Mouse (Mus musculus) T-helper 17 cell (primary cell): Measurements from ENCODE around the gene Erich3.

Source experiments
- in situ Hi-C, 2 experiments: fragments of 300-600 bp; cut with MboI, MseI; formaldehyde crosslinking; loops; 1 replicate in 1 of 2; 2 replicates in 1 of 2; pipeline ENCODE4 v1.15.1; 2025; ENCODE audit warnings: high pct_unique_total_duplicates in 2 of 2

The Erich3 gene

GRCm38 (mm10) chr3:154766321-154766720 is 102.7 kb downstream of the Erich3 start:
- in situ Hi-C loops: no loop called here

- in situ Hi-C loops: no loop called here
Measured at GRCm38 (mm10) chr3:154771651-154772050, 108.0 kb downstream of the Erich3 start.

- in situ Hi-C loops: no loop called here
Measured at GRCm38 (mm10) chr3:154778836-154779595, 115.4 kb downstream of the Erich3 start.

- in situ Hi-C loops: no loop called here
Measured at GRCm38 (mm10) chr3:154786354-154786753, 122.7 kb downstream of the Erich3 start.

GRCm38 (mm10) chr3:154787611-154788010 is 124.0 kb downstream of the Erich3 start:
- in situ Hi-C loops: no loop called here

GRCm38 (mm10) chr3:154793571-154793970 is 129.9 kb downstream of the Erich3 start:
- in situ Hi-C loops: no loop called here

- in situ Hi-C loops: no loop called here
Measured at GRCm38 (mm10) chr3:154798806-154799205, 135.1 kb downstream of the Erich3 start.

GRCm38 (mm10) chr3:154800454-154800853 is 136.8 kb downstream of the Erich3 start:
- in situ Hi-C loops: loop anchor here in 1 of 2 experiments (10.0 kb wide), 1 partner anchor 786 kb away; no protein-coding TSS in a partner anchor

- in situ Hi-C loops: loop anchor here in 1 of 2 experiments (10.0 kb wide), 1 partner anchor 786 kb away; no protein-coding TSS in a partner anchor
Measured at GRCm38 (mm10) chr3:154800888-154801429, 137.3 kb downstream of the Erich3 start.

- in situ Hi-C loops: loop anchor here in 1 of 2 experiments (10.0 kb wide), 1 partner anchor 792 kb away; no protein-coding TSS in a partner anchor
Measured at GRCm38 (mm10) chr3:154806626-154807025, 143.0 kb downstream of the Erich3 start.

- in situ Hi-C loops: no loop called here
Measured at GRCm38 (mm10) chr3:154810273-154810870, 146.7 kb downstream of the Erich3 start.

GRCm38 (mm10) chr3:154811281-154811680 is 147.6 kb downstream of the Erich3 start:
- in situ Hi-C loops: no loop called here

- in situ Hi-C loops: no loop called here
Measured at GRCm38 (mm10) chr3:154811833-154812232, 148.2 kb downstream of the Erich3 start.

GRCm38 (mm10) chr3:154812893-154813292 is 149.2 kb downstream of the Erich3 start:
- in situ Hi-C loops: no loop called here

- in situ Hi-C loops: no loop called here
Measured at GRCm38 (mm10) chr3:154815606-154816005, 151.9 kb downstream of the Erich3 start.

GRCm38 (mm10) chr3:154816231-154816630 is 152.6 kb downstream of the Erich3 start:
- in situ Hi-C loops: no loop called here

GRCm38 (mm10) chr3:154816801-154817625 is 153.4 kb downstream of the Erich3 start:
- in situ Hi-C loops: no loop called here
